Mouse (Mus musculus) heart, adult 2 months (tissue): ENCODE results near the gene Rnaseh2c. TPM values are rescaled to one million over a fixed set of nuclear protein-coding genes. Genes with fewer than 3 reads are reported as not detected.
A peak's percentile ranks its signal among the peaks of the same experiment; 100 is the strongest.

ENCODE experiments used
- DNase-seq, 2 experiments: peaks; one replicate each; pipeline ENCODE4 v3.0.0; 2021
- H3K27ac ChIP-seq: fragments of 200-600 bp; 2 replicates; pipeline ENCODE4 v1.8.1; 2022
- H3K27me3 ChIP-seq: fragments of 200-500 bp; 2 replicates; pipeline ENCODE4 v1.6.1; 2012; ENCODE audit warnings: mild to moderate bottlenecking, low read length, inconsistent platforms, mixed read lengths; ENCODE audit not compliant: control insufficient read depth, insufficient read depth
- H3K36me3 ChIP-seq: fragments of 200-500 bp; 2 replicates; pipeline ENCODE4 v1.6.1; 2012; ENCODE audit warnings: low read length, inconsistent platforms; ENCODE audit not compliant: control insufficient read depth, insufficient read depth
- H3K4me1 ChIP-seq: fragments of 200-500 bp; 2 replicates; pipeline ENCODE4 v1.6.1; 2011; ENCODE audit warnings: low read length; ENCODE audit not compliant: control insufficient read depth, insufficient read depth
- H3K4me3 ChIP-seq: fragments of 200-600 bp; 2 replicates; pipeline ENCODE4 v1.8.1; 2022
- H3K79me2 ChIP-seq: fragments of 200-500 bp; replicated peaks from 2 replicates; pipeline ENCODE4 v1.6.1; 2012; ENCODE audit warnings: mild to moderate bottlenecking, inconsistent platforms, low read length, moderate library complexity, mixed read lengths; ENCODE audit not compliant: control insufficient read depth, insufficient read depth
- H3K9ac ChIP-seq: fragments of 200-500 bp; 2 replicates; pipeline ENCODE4 v1.6.1; 2012; ENCODE audit warnings: low read depth, mild to moderate bottlenecking, control low read depth, inconsistent platforms, low read length, mixed read lengths
- CTCF ChIP-seq: fragments of 200-600 bp; IDR thresholded peaks from 2 replicates; pipeline ENCODE4 v1.8.1; 2022; ENCODE audit warnings: antibody characterized with exemption, mild to moderate bottlenecking, moderate library complexity
- EP300 ChIP-seq: fragments of 200-500 bp; IDR thresholded peaks from 2 replicates; pipeline ENCODE4 v1.6.1; 2011; ENCODE audit warnings: low read depth, low read length, control low read depth; ENCODE audit not compliant: insufficient read depth
- POLR2A ChIP-seq: fragments of 200-500 bp; IDR thresholded peaks from 2 replicates; pipeline ENCODE4 v1.6.1; 2011; ENCODE audit warnings: mild to moderate bottlenecking, low read depth, low read length, control low read depth; ENCODE audit not compliant: insufficient read depth
- WGBS: fragments of 180-500 bp; shearing (Covaris S2); methylation state at CpG from one replicate; pipeline ENCODE4 v1.1.7; 2018; 5-methylcytosine and 5-hydroxymethylcytosine counted together
- intact Hi-C: fragments of 180-260 bp; cut with DNase I; formaldehyde crosslinking; loops from one replicate; pipeline ENCODE4 v1.15.1; 2025
- polyA plus RNA-seq: library from polyadenylated mRNA; depleted of rRNA; stranded (reverse); fragments of >200 nt; gene quantifications from 2 replicates; pipeline ENCODE4 v1.2.3, GENCODE M21; 2012
- total RNA-seq, 2 experiments: library from RNA; stranded (reverse); gene quantifications; 2 replicates each; pipeline ENCODE4 v1.2.3; 2021

Rnaseh2c gene
- total and polyA plus RNA-seq, 3 experiments, result 37.1 to 58.6 (median 50.2) TPM

- no peaks in the 10 kb centered on the region for H3K36me3 ChIP-seq
- H3K27me3 ChIP-seq, result peaks cover 17% of the 10 kb centered on the region
- 2% methylated on average over 69 of the region's 69 CpGs for WGBS
- no peak overlapping the region; the same call in 1 of the 2 replicates for H3K9ac ChIP-seq
- H3K27ac ChIP-seq, result no peak overlapping the region
- peak overlapping the region; percentile 34 for H3K4me3 ChIP-seq
- no peaks in the 10 kb centered on the region for H3K79me2 ChIP-seq
- DNase-seq, result no peak
- TF ChIP-seq POLR2A (no peak), EP300 (no peak), CTCF (no peak)
- peaks cover 2% of the 10 kb centered on the region; the same call in 1 of the 2 replicates for H3K4me1 ChIP-seq
- intact Hi-C loops, result no loop called here
Observed at GRCm38 (mm10) chr19:5559631-5560456, 41.8 kb upstream of the Rnaseh2c start.

- H3K4me3 ChIP-seq, result peak within 1 kb of the TSS; percentile 34
- intact Hi-C loops, result no loop called here
- H3K9ac ChIP-seq, result no peak within 1 kb of the TSS; the same call in 1 of the 2 replicates
- H3K4me1 ChIP-seq, result peaks cover 2% of the 10 kb centered on the region; the same call in 1 of the 2 replicates
- no peaks in the 10 kb centered on the region for H3K36me3 ChIP-seq
- H3K27me3 ChIP-seq, result peaks cover 17% of the 10 kb centered on the region
- DNase-seq, result no peak
- WGBS, result 1% methylated on average over 57 of the region's 57 CpGs
- no peaks in the 10 kb centered on the region for H3K79me2 ChIP-seq
- TF ChIP-seq EP300 (no peak), POLR2A (no peak), CTCF (no peak)
- no peak within 1 kb of the TSS for H3K27ac ChIP-seq
Observed at GRCm38 (mm10) chr19:5560457-5561041, 41.1 kb upstream of the Rnaseh2c start, which contains the start of gene Ovol1. Ovol1 (minus strand) TSS chr19:5560646.

GRCm38 (mm10) chr19:5561252-5561790, 40.4 kb upstream of the Rnaseh2c start:
- Histone ChIP-seq H3K27ac (no peak overlapping the region), H3K79me2 (no peaks in the 10 kb centered on the region), H3K4me1 (peaks cover 2% of the 10 kb centered on the region; the same call in 1 of the 2 replicates), H3K36me3 (no peaks in the 10 kb centered on the region), H3K4me3 (no peak overlapping the region; the same call in 1 of the 2 replicates), H3K27me3 (peaks cover 17% of the 10 kb centered on the region), H3K9ac (no peak overlapping the region)
- no peak for TF ChIP-seq POLR2A
- TF ChIP-seq CTCF, result no peak
- no peak for TF ChIP-seq EP300
- DNase-seq, result no peak
- intact Hi-C loops, result no loop called here
- WGBS, result 39% methylated on average over 10 of the region's 10 CpGs

- Histone ChIP-seq H3K4me3 (no peak overlapping the region), H3K27me3 (peaks cover 17% of the 10 kb centered on the region), H3K79me2 (no peaks in the 10 kb centered on the region), H3K36me3 (no peaks in the 10 kb centered on the region), H3K4me1 (peaks cover 3% of the 10 kb centered on the region; the same call in 1 of the 2 replicates), H3K9ac (no peak overlapping the region), H3K27ac (no peak overlapping the region)
- WGBS, result 54% methylated on average over 3 of the region's 3 CpGs
- DNase-seq, result no peak
- TF ChIP-seq CTCF, result no peak
- TF ChIP-seq POLR2A, result no peak
- no peak for TF ChIP-seq EP300
- intact Hi-C loops, result no loop called here
Observed at GRCm38 (mm10) chr19:5561886-5562285, 39.8 kb upstream of the Rnaseh2c start.

GRCm38 (mm10) chr19:5562776-5563175, 38.9 kb upstream of the Rnaseh2c start:
- intact Hi-C loops, result no loop called here
- H3K27me3 ChIP-seq, result peaks cover 17% of the 10 kb centered on the region
- TF ChIP-seq POLR2A, result no peak
- no peak overlapping the region for H3K27ac ChIP-seq
- H3K4me3 ChIP-seq, result no peak overlapping the region
- DNase-seq, result no peak
- H3K4me1 ChIP-seq, result peaks cover 4% of the 10 kb centered on the region; the same call in 1 of the 2 replicates
- H3K9ac ChIP-seq, result no peak overlapping the region
- H3K79me2 ChIP-seq, result no peaks in the 10 kb centered on the region
- H3K36me3 ChIP-seq, result no peaks in the 10 kb centered on the region
- WGBS, result 89% methylated on average over 10 of the region's 10 CpGs

GRCm38 (mm10) chr19:5566316-5566715, 35.4 kb upstream of the Rnaseh2c start:
- H3K9ac ChIP-seq, result no peak overlapping the region
- H3K79me2 ChIP-seq, result peaks cover 1% of the 10 kb centered on the region; the same call in 1 of the 2 replicates
- no peak for DNase-seq
- H3K27ac ChIP-seq, result no peak overlapping the region
- intact Hi-C loops, result no loop called here
- no peaks in the 10 kb centered on the region for H3K36me3 ChIP-seq
- H3K4me1 ChIP-seq, result peaks cover 4% of the 10 kb centered on the region; the same call in 1 of the 2 replicates
- 91% methylated on average over 5 of the region's 5 CpGs for WGBS
- no peak overlapping the region for H3K4me3 ChIP-seq
- TF ChIP-seq POLR2A (no peak), CTCF (no peak), EP300 (no peak)
- H3K27me3 ChIP-seq, result no peaks in the 10 kb centered on the region; the same call in 1 of the 2 replicates
